Mouse (Mus musculus) lung, postnatal 0 days (tissue): ENCODE data around the gene Rps18.

ENCODE experiments used
- CTCF ChIP-seq: IDR thresholded peaks from 2 replicates; pipeline ENCODE4 v1.5.1; 2016; ENCODE audit warnings: antibody characterized with exemption, mild to moderate bottlenecking
- EP300 ChIP-seq: IDR thresholded peaks from 2 replicates; pipeline ENCODE4 v1.6.1; 2016; ENCODE audit warnings: antibody characterized with exemption, mild to moderate bottlenecking, control low read depth

DNA sequence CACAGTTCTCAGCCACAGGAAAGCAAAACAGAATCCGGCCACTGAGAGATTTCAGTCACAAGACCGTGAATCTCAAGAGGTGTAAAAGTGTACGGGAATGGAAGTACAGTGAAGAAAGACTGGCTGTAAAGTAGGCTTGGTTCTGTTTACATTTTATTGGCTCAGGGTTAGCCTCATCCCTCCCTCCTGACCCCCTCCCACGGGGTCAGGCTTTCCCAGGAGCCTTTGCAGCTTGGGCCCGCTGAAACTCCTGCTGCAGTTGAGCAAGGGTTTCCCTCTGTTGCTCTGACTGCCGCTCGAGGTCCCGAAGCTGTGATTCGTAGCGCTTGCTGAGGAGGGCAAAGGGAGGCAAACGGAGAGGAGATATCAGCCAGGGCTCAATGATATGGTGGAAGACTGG lies 17.0 kb downstream of the Rps18 start:
- TF ChIP-seq EP300 = no peak
- TF ChIP-seq CTCF = no peak
